Mouse (Mus musculus): ENCODE measurements around the gene Plekhm1. TPM values are rescaled to one million over a fixed set of nuclear protein-coding genes. Genes with fewer than 3 reads are reported as not detected.

The Plekhm1 gene
- polyA plus RNA-seq, 1 experiment from 2014 or later = 9.2 TPM

GRCm38 (mm10) chr11:103340677-103341076 is 71.8 kb downstream of the Plekhm1 start:
- 48% methylated on average over 7 of the region's 7 CpGs for WGBS
- Histone ChIP-seq H3K27ac (no peak overlapping the region), H3K4me3 (replicated peaks; ENCODE audit: low read length) (no peak overlapping the region), H3K4me1 (replicated peaks; ENCODE audit: control insufficient read depth, insufficient read depth, low read length) (no peaks in the 10 kb centered on the region; the same call in 1 of the 2 replicates), H3K9ac (no peak overlapping the region), H3K27me3 (ENCODE audit: control insufficient read depth, insufficient read depth, low read length) (no peaks in the 10 kb centered on the region), H3K4me2 (replicated peaks) (no peak overlapping the region; the same call in 1 of the 2 replicates), H3K9me3 (ENCODE audit: control insufficient read depth, low read length) (no peaks in the 10 kb centered on the region), H3K36me3 (replicated peaks; ENCODE audit: control insufficient read depth, insufficient read depth) (no peaks in the 10 kb centered on the region)
- DNase-seq (ENCODE audit: low spot score) (no peak), ATAC-seq (ENCODE audit: low FRiP score) (no peak)

GRCm38 (mm10) chr11:103340130-103340529 is 72.4 kb downstream of the Plekhm1 start:
- H3K9me3 ChIP-seq (ENCODE audit: control insufficient read depth, low read length) = no peaks in the 10 kb centered on the region
- H3K4me3 ChIP-seq (replicated peaks; ENCODE audit: low read length) = peak overlapping the region; percentile 11; the same call in 1 of the 2 replicates
- no peak for DNase-seq (ENCODE audit: low spot score)
- WGBS = 70% methylated on average over 19 of the region's 19 CpGs
- no peak overlapping the region for H3K27ac ChIP-seq
- no peak for ATAC-seq (ENCODE audit: low FRiP score)
- H3K4me2 ChIP-seq (replicated peaks) = peak overlapping the region; percentile 41
- no peaks in the 10 kb centered on the region for H3K27me3 ChIP-seq (ENCODE audit: control insufficient read depth, insufficient read depth, low read length)
- 0 out of 2 replicates have a peak overlapping the region, but pooled peaks have one; percentile 16 for H3K9ac ChIP-seq
- H3K36me3 ChIP-seq (replicated peaks; ENCODE audit: control insufficient read depth, insufficient read depth) = no peaks in the 10 kb centered on the region
- H3K4me1 ChIP-seq (replicated peaks; ENCODE audit: control insufficient read depth, insufficient read depth, low read length) = no peaks in the 10 kb centered on the region; the same call in 1 of the 2 replicates

- H3K9ac ChIP-seq = 0 out of 2 replicates have a peak overlapping the region, but pooled peaks have one; percentile 16
- ATAC-seq (ENCODE audit: low FRiP score) = no peak
- peak overlapping the region; percentile 41 for H3K4me2 ChIP-seq (replicated peaks)
- no peaks in the 10 kb centered on the region for H3K27me3 ChIP-seq (ENCODE audit: control insufficient read depth, insufficient read depth, low read length)
- H3K4me1 ChIP-seq (replicated peaks; ENCODE audit: control insufficient read depth, insufficient read depth, low read length) = no peaks in the 10 kb centered on the region; the same call in 1 of the 2 replicates
- no peak overlapping the region for H3K27ac ChIP-seq
- H3K9me3 ChIP-seq (ENCODE audit: control insufficient read depth, low read length) = no peaks in the 10 kb centered on the region
- 45% methylated on average over 17 of the region's 19 CpGs for WGBS
- H3K4me3 ChIP-seq (replicated peaks; ENCODE audit: low read length) = peak overlapping the region; percentile 11; the same call in 1 of the 2 replicates
- no peaks in the 10 kb centered on the region for H3K36me3 ChIP-seq (replicated peaks; ENCODE audit: control insufficient read depth, insufficient read depth)
- no peak for DNase-seq (ENCODE audit: low spot score)
Measured at GRCm38 (mm10) chr11:103339414-103340119, 72.9 kb downstream of the Plekhm1 start.

GRCm38 (mm10) chr11:103338671-103339070 is 73.8 kb downstream of the Plekhm1 start:
- no peak overlapping the region for H3K27ac ChIP-seq
- no peaks in the 10 kb centered on the region for H3K36me3 ChIP-seq (replicated peaks; ENCODE audit: control insufficient read depth, insufficient read depth)
- H3K9me3 ChIP-seq (ENCODE audit: control insufficient read depth, low read length) = no peaks in the 10 kb centered on the region
- no peak overlapping the region for H3K4me2 ChIP-seq (replicated peaks)
- DNase-seq (ENCODE audit: low spot score) (no peak), ATAC-seq (ENCODE audit: low FRiP score) (no peak)
- H3K4me3 ChIP-seq (replicated peaks; ENCODE audit: low read length) = no peak overlapping the region
- WGBS = 93% methylated on average over 6 of the region's 6 CpGs
- no peaks in the 10 kb centered on the region; the same call in 1 of the 2 replicates for H3K4me1 ChIP-seq (replicated peaks; ENCODE audit: control insufficient read depth, insufficient read depth, low read length)
- peaks cover 8% of the 10 kb centered on the region for H3K27me3 ChIP-seq (ENCODE audit: control insufficient read depth, insufficient read depth, low read length)
- no peak overlapping the region for H3K9ac ChIP-seq

- H3K9me3 ChIP-seq (ENCODE audit: control insufficient read depth, low read length) = no peaks in the 10 kb centered on the region
- WGBS = 92% methylated on average over 7 of the region's 7 CpGs
- H3K4me2 ChIP-seq (replicated peaks) = no peak overlapping the region
- H3K4me1 ChIP-seq (replicated peaks; ENCODE audit: control insufficient read depth, insufficient read depth, low read length) = no peaks in the 10 kb centered on the region; the same call in 1 of the 2 replicates
- no peak overlapping the region for H3K27ac ChIP-seq
- peaks cover 11% of the 10 kb centered on the region for H3K27me3 ChIP-seq (ENCODE audit: control insufficient read depth, insufficient read depth, low read length)
- ATAC-seq (ENCODE audit: low FRiP score) (no peak), DNase-seq (ENCODE audit: low spot score) (no peak)
- no peak overlapping the region for H3K9ac ChIP-seq
- H3K36me3 ChIP-seq (replicated peaks; ENCODE audit: control insufficient read depth, insufficient read depth) = no peaks in the 10 kb centered on the region
- no peak overlapping the region for H3K4me3 ChIP-seq (replicated peaks; ENCODE audit: low read length)
Measured at GRCm38 (mm10) chr11:103338119-103338518, 74.4 kb downstream of the Plekhm1 start.

GRCm38 (mm10) chr11:103337180-103337579 is 75.3 kb downstream of the Plekhm1 start:
- peaks cover 20% of the 10 kb centered on the region for H3K27me3 ChIP-seq (ENCODE audit: control insufficient read depth, insufficient read depth, low read length)
- ATAC-seq (ENCODE audit: low FRiP score) (no peak), DNase-seq (ENCODE audit: low spot score) (no peak)
- H3K4me3 ChIP-seq (replicated peaks; ENCODE audit: low read length) = no peak overlapping the region
- no peak overlapping the region for H3K9ac ChIP-seq
- H3K4me1 ChIP-seq (replicated peaks; ENCODE audit: control insufficient read depth, insufficient read depth, low read length) = no peaks in the 10 kb centered on the region; the same call in 1 of the 2 replicates
- WGBS = 95% methylated on average over 2 of the region's 2 CpGs
- no peak overlapping the region for H3K27ac ChIP-seq
- no peaks in the 10 kb centered on the region for H3K9me3 ChIP-seq (ENCODE audit: control insufficient read depth, low read length)
- no peaks in the 10 kb centered on the region for H3K36me3 ChIP-seq (replicated peaks; ENCODE audit: control insufficient read depth, insufficient read depth)
- no peak overlapping the region for H3K4me2 ChIP-seq (replicated peaks)

GRCm38 (mm10) chr11:103335561-103335960 is 76.9 kb downstream of the Plekhm1 start:
- Histone ChIP-seq H3K27me3 (ENCODE audit: control insufficient read depth, insufficient read depth, low read length) (peaks cover 21% of the 10 kb centered on the region), H3K9ac (no peak overlapping the region), H3K4me1 (replicated peaks; ENCODE audit: control insufficient read depth, insufficient read depth, low read length) (no peaks in the 10 kb centered on the region; the same call in 1 of the 2 replicates), H3K4me2 (replicated peaks) (no peak overlapping the region), H3K4me3 (replicated peaks; ENCODE audit: low read length) (no peak overlapping the region), H3K36me3 (replicated peaks; ENCODE audit: control insufficient read depth, insufficient read depth) (no peaks in the 10 kb centered on the region), H3K9me3 (ENCODE audit: control insufficient read depth, low read length) (no peaks in the 10 kb centered on the region), H3K27ac (no peak overlapping the region)
- 84% methylated on average over 5 of the region's 5 CpGs for WGBS
- DNase-seq (ENCODE audit: low spot score) (no peak), ATAC-seq (ENCODE audit: low FRiP score) (no peak)

- DNase-seq (ENCODE audit: low spot score) (no peak), ATAC-seq (ENCODE audit: low FRiP score) (no peak)
- no peak overlapping the region for H3K4me3 ChIP-seq (replicated peaks; ENCODE audit: low read length)
- H3K9me3 ChIP-seq (ENCODE audit: control insufficient read depth, low read length) = no peaks in the 10 kb centered on the region
- no peak overlapping the region for H3K9ac ChIP-seq
- H3K27ac ChIP-seq = no peak overlapping the region
- peaks cover 21% of the 10 kb centered on the region for H3K27me3 ChIP-seq (ENCODE audit: control insufficient read depth, insufficient read depth, low read length)
- WGBS = 82% methylated on average over 9 of the region's 9 CpGs
- no peak overlapping the region for H3K4me2 ChIP-seq (replicated peaks)
- no peaks in the 10 kb centered on the region; the same call in 1 of the 2 replicates for H3K4me1 ChIP-seq (replicated peaks; ENCODE audit: control insufficient read depth, insufficient read depth, low read length)
- no peaks in the 10 kb centered on the region for H3K36me3 ChIP-seq (replicated peaks; ENCODE audit: control insufficient read depth, insufficient read depth)
Measured at GRCm38 (mm10) chr11:103334925-103335324, 77.6 kb downstream of the Plekhm1 start.

- DNase-seq (ENCODE audit: low spot score) (peak; percentile 55), ATAC-seq (ENCODE audit: low FRiP score) (peak; percentile 46; the same call in 1 of the 2 replicates)
- WGBS = 13% methylated on average over 40 of the region's 40 CpGs
- peak overlapping the region; percentile 24 for H3K4me3 ChIP-seq (replicated peaks; ENCODE audit: low read length)
- no peaks in the 10 kb centered on the region for H3K36me3 ChIP-seq (replicated peaks; ENCODE audit: control insufficient read depth, insufficient read depth)
- no peaks in the 10 kb centered on the region for H3K4me1 ChIP-seq (replicated peaks; ENCODE audit: control insufficient read depth, insufficient read depth, low read length)
- no peak overlapping the region for H3K27ac ChIP-seq
- no peaks in the 10 kb centered on the region for H3K9me3 ChIP-seq (ENCODE audit: control insufficient read depth, low read length)
- peaks cover 21% of the 10 kb centered on the region for H3K27me3 ChIP-seq (ENCODE audit: control insufficient read depth, insufficient read depth, low read length)
- H3K4me2 ChIP-seq (replicated peaks) = peak overlapping the region; percentile 51
- H3K9ac ChIP-seq = peak overlapping the region; percentile 37; the same call in 1 of the 2 replicates
Measured at GRCm38 (mm10) chr11:103333719-103334398, 78.6 kb downstream of the Plekhm1 start.

All from hindbrain, embryonic 14.5 days (tissue).